Mouse (Mus musculus) adrenal gland, postnatal 4 days (tissue): ENCODE data around the gene Mrps18b. TPM values are rescaled to one million over a fixed set of nuclear protein-coding genes. Genes with fewer than 3 reads are reported as not detected.
"Not testable (repeated sequence)": the region's sequence is repeated elsewhere in the genome, so short reads cannot be mapped to it uniquely, and the experiment has no call there.

Source experiments
- DNase-seq, 2 experiments: peaks; one replicate each; pipeline ENCODE4 v3.0.0; 2021 to 2022; ENCODE audit warnings: low spot score in 2 of 2, mixed read lengths in 2 of 2
- long read RNA-seq, 2 experiments: library from polyadenylated mRNA; stranded (forward); transcript quantifications; one replicate each; pipeline ENCODE4 v2.0.0; 2021
- total RNA-seq, 2 experiments: library from RNA; stranded (reverse); gene quantifications; 2 replicates each; pipeline ENCODE4 v1.2.3; 2021

Mrps18b gene
- 10 to 100 TPM; 77.3 to 83.2 TPM for total RNA-seq
- long read RNA-seq, experiment 1, transcript Mrps18b-201 (7 exons, 1,079 nt) = major isoform, 63 of 75 reads
- long read RNA-seq, experiment 1, partial matches to known transcripts = 1 of 75 reads
- long read RNA-seq, experiment 1, other reads (novel, unspliced or antisense) = 9 of 75 reads
- long read RNA-seq, experiment 2, transcript Mrps18b-201 (7 exons, 1,079 nt) = major isoform, 76 of 93 reads
- long read RNA-seq, experiment 2, partial matches to known transcripts = 9 of 93 reads
- long read RNA-seq, experiment 2, other reads (novel, unspliced or antisense) = 5 of 93 reads

GRCm38 (mm10) chr17:35916297-35917142 lies at the start of gene Mrps18b, which contains the start of gene Ppp1r10:
Gene Mrps18b (minus strand): TSS chr17:35916389.
Gene Ppp1r10 (plus strand): TSS chr17:35916434.
- DNase-seq = peak; percentile 95 to 97

- DNase-seq = no peak
Observed at GRCm38 (mm10) chr17:35963279-35963678, 47.1 kb upstream of the Mrps18b start.

GRCm38 (mm10) chr17:35958533-35959223 lies 42.5 kb upstream of the Mrps18b start:
- no peak for DNase-seq

GRCm38 (mm10) chr17:35954665-35955064 lies 38.5 kb upstream of the Mrps18b start:
- DNase-seq = no peak

- DNase-seq = not testable (repeated sequence)
Observed at GRCm38 (mm10) chr17:35952559-35952958, 36.4 kb upstream of the Mrps18b start.

- DNase-seq = not testable (repeated sequence)
Observed at GRCm38 (mm10) chr17:35950946-35951345, 34.8 kb upstream of the Mrps18b start.

GRCm38 (mm10) chr17:35939941-35940340 lies 23.8 kb upstream of the Mrps18b start:
- DNase-seq = no peak

GRCm38 (mm10) chr17:35939108-35939507 lies 22.9 kb upstream of the Mrps18b start:
- DNase-seq = no peak

GRCm38 (mm10) chr17:35937700-35938348 lies 21.6 kb upstream of the Mrps18b start:
- no peak for DNase-seq

GRCm38 (mm10) chr17:35935763-35936162 lies 19.6 kb upstream of the Mrps18b start:
- not testable (repeated sequence) for DNase-seq

GRCm38 (mm10) chr17:35932608-35933007 lies 16.4 kb upstream of the Mrps18b start:
- no peak for DNase-seq

GRCm38 (mm10) chr17:35930627-35931026 lies 14.4 kb upstream of the Mrps18b start:
- no peak for DNase-seq

- no peak for DNase-seq
Observed at GRCm38 (mm10) chr17:35929534-35929933, 13.3 kb upstream of the Mrps18b start.

GRCm38 (mm10) chr17:35927471-35927870 lies 11.3 kb upstream of the Mrps18b start:
- DNase-seq = no peak

GRCm38 (mm10) chr17:35923281-35923680 lies 7.1 kb upstream of the Mrps18b start:
- no peak for DNase-seq

- DNase-seq = no peak
Observed at GRCm38 (mm10) chr17:35922566-35922965, 6.4 kb upstream of the Mrps18b start.

GRCm38 (mm10) chr17:35921710-35922109 lies 5.5 kb upstream of the Mrps18b start:
- no peak for DNase-seq

- DNase-seq = no peak
Observed at GRCm38 (mm10) chr17:35920862-35921562, 4.8 kb upstream of the Mrps18b start.

- DNase-seq = no peak
Observed at GRCm38 (mm10) chr17:35920384-35920783, 4.2 kb upstream of the Mrps18b start.

- DNase-seq = no peak
Observed at GRCm38 (mm10) chr17:35919864-35920301, 3.7 kb upstream of the Mrps18b start.
